Mouse (Mus musculus) heart, embryonic 16.5 days (tissue): Measurements from ENCODE around the gene Pus7. TPM values are rescaled to one million over a fixed set of nuclear protein-coding genes. Genes with fewer than 3 reads are reported as not detected.
A peak's percentile ranks its signal among the peaks of the same experiment; 100 is the strongest.

Experiments
- ATAC-seq: fragments of 200-750 bp; cut with Nextera tagmentation; replicated peaks from 2 replicates; pipeline ENCODE4 v1.8.0; 2017; ENCODE audit warnings: moderate number of reproducible peaks; ENCODE audit not compliant: insufficient read depth, low FRiP score; ENCODE audit errors: extremely low read depth
- H3K27ac ChIP-seq: fragments of 300-500 bp; sonication (generic); 2 replicates; pipeline ENCODE4 v1.5.1; 2014; ENCODE audit warnings: mild to moderate bottlenecking, low read length, control low read depth, moderate library complexity
- H3K27me3 ChIP-seq: fragments of 300-500 bp; sonication (generic); 2 replicates; pipeline ENCODE4 v1.6.1; 2014; ENCODE audit warnings: low read length, mixed read lengths; ENCODE audit not compliant: control insufficient read depth, insufficient read depth
- H3K36me3 ChIP-seq: fragments of 300-500 bp; sonication (generic); 2 replicates; pipeline ENCODE4 v1.6.1; 2014; ENCODE audit not compliant: control insufficient read depth, insufficient read depth
- H3K4me1 ChIP-seq: fragments of 300-500 bp; sonication (generic); 2 replicates; pipeline ENCODE4 v1.6.1; 2014; ENCODE audit warnings: low read length, mixed read lengths; ENCODE audit not compliant: control insufficient read depth, insufficient read depth
- H3K4me2 ChIP-seq: fragments of 300-500 bp; sonication (generic); 2 replicates; pipeline ENCODE4 v1.6.1; 2014; ENCODE audit warnings: low read depth, mild to moderate bottlenecking, control low read depth, low read length
- H3K4me3 ChIP-seq: fragments of 300-500 bp; sonication (generic); 2 replicates; pipeline ENCODE4 v1.5.1; 2014; ENCODE audit warnings: mild to moderate bottlenecking, control low read depth, low read length
- H3K9ac ChIP-seq: fragments of 300-500 bp; sonication (generic); 2 replicates; pipeline ENCODE4 v1.6.1; 2014; ENCODE audit warnings: low read length, control low read depth
- H3K9me3 ChIP-seq: fragments of 300-500 bp; sonication (generic); replicated peaks from 2 replicates; pipeline ENCODE4 v1.6.1; 2016; ENCODE audit warnings: low read length; ENCODE audit not compliant: control insufficient read depth
- WGBS: fragments of 180-500 bp; shearing (Covaris S2); extraction: QIAGEN DNeasy Blood & Tissue Kit; methylation state at CpG from one replicate; pipeline ENCODE4 v1.1.7; 2014; 5-methylcytosine and 5-hydroxymethylcytosine counted together
- polyA plus RNA-seq: library from polyadenylated mRNA; unstranded; fragments of >200 nt; fragmentation: Nextera tagmentation; extraction: Ambion mirVana; gene quantifications from 2 replicates; pipeline ENCODE4 v1.2.1, GENCODE M21; 2015

Gene Pus7
- polyA plus RNA-seq, 1 experiment from 2014 or later: 24.7 TPM

DNA sequence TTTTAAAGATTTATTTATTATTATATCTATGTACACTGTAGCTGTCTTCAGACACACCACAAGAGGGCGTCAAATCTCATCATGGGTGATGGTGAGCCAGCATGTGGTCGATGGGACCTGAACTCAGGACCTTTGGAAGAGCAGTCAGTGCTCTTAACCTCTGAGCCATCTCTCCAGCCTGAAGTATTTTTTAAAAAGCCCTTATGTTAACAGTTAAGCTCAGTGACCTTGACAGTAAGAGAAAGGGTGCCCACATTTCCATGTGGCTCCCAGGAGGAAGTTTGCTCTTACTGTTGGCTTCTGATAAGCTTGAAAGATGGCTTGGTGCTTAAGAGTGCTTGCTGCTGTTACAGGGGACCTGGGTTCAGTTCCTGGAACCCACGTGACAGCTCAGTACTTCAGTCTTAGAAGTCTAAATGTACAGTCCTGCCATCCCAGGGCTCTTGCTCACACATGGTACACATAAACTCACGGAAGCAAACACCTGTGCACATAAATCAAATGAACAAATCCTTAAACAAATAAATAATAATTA, 5.6 kb upstream of the Pus7 start:
- H3K9ac ChIP-seq: no peak overlapping the region
- H3K4me3 ChIP-seq: no peak overlapping the region
- no peaks in the 10 kb centered on the region for H3K27me3 ChIP-seq
- peaks cover 7% of the 10 kb centered on the region for H3K4me1 ChIP-seq
- H3K4me2 ChIP-seq: no peak overlapping the region
- no peak for ATAC-seq
- H3K36me3 ChIP-seq: 0 out of 2 replicates have a peak, but pooled peaks cover 2% of the 10 kb centered on the region
- 84% methylated on average over 4 of the region's 4 CpGs for WGBS
- H3K9me3 ChIP-seq: no peaks in the 10 kb centered on the region
- no peak overlapping the region for H3K27ac ChIP-seq

DNA sequence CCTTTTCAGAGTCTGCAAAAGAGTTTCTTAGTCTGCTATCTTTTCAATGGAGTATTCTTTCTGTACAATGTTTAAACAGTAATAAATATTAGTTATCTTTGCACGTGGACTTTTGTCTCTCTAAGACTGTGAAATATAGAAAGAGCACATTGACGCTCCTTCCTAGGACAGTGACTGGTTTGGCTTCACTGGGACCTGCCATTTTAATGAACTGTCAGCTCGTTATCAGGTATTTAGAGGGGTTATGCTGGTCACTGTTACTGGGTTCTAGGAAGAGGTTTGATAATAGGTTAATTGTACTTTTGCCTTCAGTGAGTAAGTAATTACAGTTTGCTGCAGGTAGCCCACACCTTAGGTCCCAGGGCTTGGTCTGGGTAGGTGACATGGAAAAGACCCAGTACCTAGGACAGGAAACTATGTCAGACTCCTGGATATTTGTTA, 4.9 kb upstream of the Pus7 start:
- Histone ChIP-seq H3K9me3 (no peaks in the 10 kb centered on the region), H3K4me1 (peaks cover 7% of the 10 kb centered on the region), H3K27me3 (no peaks in the 10 kb centered on the region), H3K27ac (no peak overlapping the region; the same call in 1 of the 2 replicates), H3K9ac (peak overlapping the region; percentile 89), H3K4me2 (peak overlapping the region; percentile 83), H3K4me3 (peak overlapping the region; percentile 78), H3K36me3 (0 out of 2 replicates have a peak, but pooled peaks cover 2% of the 10 kb centered on the region)
- ATAC-seq: no peak
- 35% methylated on average over 3 of the region's 3 CpGs for WGBS

DNA sequence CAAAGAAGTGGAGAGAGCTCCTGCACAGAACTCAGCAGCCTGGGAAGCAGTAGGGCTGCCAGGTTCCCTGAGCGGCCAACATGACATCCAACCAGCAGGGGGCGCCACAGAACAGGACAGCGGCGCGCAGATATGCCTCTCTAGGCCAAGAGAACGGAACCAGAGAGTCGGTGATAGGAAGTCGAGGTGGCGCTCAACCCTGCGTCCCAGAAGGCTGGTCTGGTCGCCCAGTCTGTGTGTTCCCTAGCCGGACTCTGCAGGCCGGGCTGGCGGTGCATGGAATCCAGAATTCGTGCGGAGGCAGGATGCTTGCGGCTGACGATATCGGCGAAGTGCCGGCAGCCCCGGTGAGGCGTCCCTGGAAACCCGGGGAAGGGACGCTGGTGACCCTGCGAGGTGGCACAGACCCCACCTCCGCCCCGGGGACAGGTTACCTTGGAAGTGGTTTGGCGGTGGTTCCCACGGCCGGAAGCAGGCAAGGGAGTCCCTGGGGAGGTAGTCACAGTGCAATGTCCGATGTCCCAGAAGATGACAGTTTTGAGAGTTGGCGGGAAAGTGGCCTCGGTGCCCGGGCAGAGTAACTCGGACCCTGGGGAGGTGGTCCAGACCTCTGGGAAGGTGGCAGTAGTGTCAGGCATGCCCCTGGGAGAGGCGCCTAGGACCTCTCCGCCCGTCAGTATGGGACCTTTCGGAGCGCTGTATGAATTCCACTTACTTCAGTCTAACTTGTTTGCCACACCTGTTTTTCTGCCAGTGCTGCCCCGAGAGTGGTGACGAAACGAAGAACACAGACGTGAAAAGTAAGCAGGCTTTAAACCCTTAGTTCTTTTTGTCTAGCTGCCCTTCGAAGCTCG, 4.3 kb upstream of the Pus7 start, which contains the start of gene Rint1:
Gene Rint1 (plus strand): TSS at position 176 of the 854 bp plus-strand sequence.
- Histone ChIP-seq H3K36me3 (0 out of 2 replicates have a peak, but pooled peaks cover 2% of the 10 kb centered on the region), H3K27ac (peak within 1 kb of the TSS; percentile 77), H3K4me2 (peak within 1 kb of the TSS; percentile 83), H3K4me3 (peak within 1 kb of the TSS; percentile 78), H3K9ac (peak within 1 kb of the TSS; percentile 89), H3K9me3 (no peaks in the 10 kb centered on the region), H3K4me1 (peaks cover 8% of the 10 kb centered on the region), H3K27me3 (no peaks in the 10 kb centered on the region)
- 2% methylated on average over 47 of the region's 47 CpGs for WGBS
- peak; percentile 89 for ATAC-seq

DNA sequence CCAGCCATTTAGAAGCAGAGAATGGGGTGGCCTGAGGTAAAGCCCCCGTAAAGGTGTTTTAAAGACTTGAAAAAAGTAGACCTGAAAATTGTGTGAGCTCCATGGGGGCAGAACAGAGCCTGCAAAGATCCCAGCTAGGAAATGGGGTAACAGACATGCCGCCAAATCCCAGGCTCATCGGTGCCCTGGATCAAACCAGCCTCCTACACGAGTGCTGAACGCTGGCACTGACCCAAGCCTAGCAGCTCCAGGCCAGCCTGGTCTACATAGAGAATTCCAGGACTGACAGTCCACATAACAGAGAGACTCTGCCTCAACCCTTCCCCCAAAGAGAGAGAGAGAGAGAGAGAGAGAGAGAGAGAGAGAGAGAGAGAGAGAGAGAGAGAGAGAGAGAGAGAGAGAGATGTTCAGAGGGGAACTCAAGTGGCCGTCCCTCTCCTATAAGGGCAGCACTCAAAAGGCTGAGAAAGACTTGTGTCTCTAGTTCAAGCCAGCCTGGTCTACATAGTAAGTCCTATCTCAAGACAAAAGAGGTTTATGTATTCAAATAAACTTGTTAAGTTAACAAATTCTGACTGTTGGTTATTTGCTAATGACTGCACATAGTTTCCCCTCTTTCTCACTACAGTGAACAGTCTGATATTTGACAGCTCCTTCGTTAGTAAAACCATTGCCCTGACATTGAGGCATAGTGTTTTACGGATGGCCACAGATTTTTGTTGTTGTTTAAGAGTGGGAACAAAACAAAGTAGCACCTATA, 1.3 kb downstream of the Pus7 start:
- WGBS: 41% methylated on average over 8 of the region's 8 CpGs
- peaks cover 3% of the 10 kb centered on the region; the same call in 1 of the 2 replicates for H3K4me1 ChIP-seq
- H3K9ac ChIP-seq: peak overlapping the region; percentile 87
- peak overlapping the region; percentile 87 for H3K4me3 ChIP-seq
- H3K4me2 ChIP-seq: peak overlapping the region; percentile 74
- H3K27ac ChIP-seq: no peak overlapping the region
- H3K27me3 ChIP-seq: no peaks in the 10 kb centered on the region
- H3K9me3 ChIP-seq: no peaks in the 10 kb centered on the region
- peaks cover 2% of the 10 kb centered on the region; the same call in 1 of the 2 replicates for H3K36me3 ChIP-seq
- ATAC-seq: no peak

DNA sequence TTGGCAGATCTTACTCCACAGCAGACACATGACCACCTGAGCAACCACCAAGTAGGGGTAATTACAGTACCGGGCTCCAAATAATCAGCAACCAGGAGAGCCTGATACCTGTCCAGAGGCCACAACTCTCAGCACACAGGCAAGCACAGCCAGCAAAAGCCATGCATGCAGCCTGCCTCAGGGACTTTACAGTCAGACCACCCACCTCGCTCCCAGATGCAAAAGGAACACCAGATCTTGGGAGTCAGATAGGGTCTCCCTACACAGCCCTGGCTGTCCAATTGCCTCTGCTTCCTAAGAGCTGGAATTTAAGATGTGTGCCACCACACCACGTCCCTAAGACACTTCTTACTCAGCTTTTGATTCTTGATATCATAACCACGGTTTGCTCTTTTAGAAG, 2.3 kb downstream of the Pus7 start:
- Histone ChIP-seq H3K27ac (no peak overlapping the region), H3K27me3 (no peaks in the 10 kb centered on the region), H3K36me3 (peaks cover 2% of the 10 kb centered on the region; the same call in 1 of the 2 replicates), H3K4me1 (peaks cover 3% of the 10 kb centered on the region; the same call in 1 of the 2 replicates), H3K9ac (no peak overlapping the region), H3K4me2 (no peak overlapping the region), H3K9me3 (no peaks in the 10 kb centered on the region), H3K4me3 (no peak overlapping the region)
- no peak for ATAC-seq
- WGBS: 75% methylated on average over 4 of the region's 4 CpGs

DNA sequence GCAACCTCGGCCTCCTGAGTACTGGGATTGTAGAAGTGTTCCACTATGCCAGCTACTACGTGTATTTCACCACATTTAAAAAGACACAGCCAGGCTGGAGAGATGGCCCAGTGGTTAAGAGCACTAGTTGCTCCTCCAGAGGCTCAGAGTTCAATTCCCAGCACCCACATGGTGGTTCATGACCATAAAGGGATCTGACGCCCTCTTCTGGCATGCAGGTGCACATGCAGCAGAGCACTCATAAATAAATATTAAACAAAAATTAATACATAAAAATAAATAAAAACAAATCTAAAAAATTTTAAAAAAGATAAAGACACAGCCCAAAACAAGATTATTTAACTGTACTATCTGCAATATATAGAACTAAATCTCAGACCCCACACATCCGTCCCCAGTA, 3.0 kb downstream of the Pus7 start:
- peaks cover 3% of the 10 kb centered on the region; the same call in 1 of the 2 replicates for H3K4me1 ChIP-seq
- H3K27ac ChIP-seq: no peak overlapping the region
- H3K4me2 ChIP-seq: no peak overlapping the region
- H3K27me3 ChIP-seq: no peaks in the 10 kb centered on the region
- WGBS: 89% methylated on average over 4 of the region's 4 CpGs
- H3K9ac ChIP-seq: no peak overlapping the region
- no peak for ATAC-seq
- no peaks in the 10 kb centered on the region for H3K9me3 ChIP-seq
- no peak overlapping the region for H3K4me3 ChIP-seq
- peaks cover 4% of the 10 kb centered on the region; the same call in 1 of the 2 replicates for H3K36me3 ChIP-seq

DNA sequence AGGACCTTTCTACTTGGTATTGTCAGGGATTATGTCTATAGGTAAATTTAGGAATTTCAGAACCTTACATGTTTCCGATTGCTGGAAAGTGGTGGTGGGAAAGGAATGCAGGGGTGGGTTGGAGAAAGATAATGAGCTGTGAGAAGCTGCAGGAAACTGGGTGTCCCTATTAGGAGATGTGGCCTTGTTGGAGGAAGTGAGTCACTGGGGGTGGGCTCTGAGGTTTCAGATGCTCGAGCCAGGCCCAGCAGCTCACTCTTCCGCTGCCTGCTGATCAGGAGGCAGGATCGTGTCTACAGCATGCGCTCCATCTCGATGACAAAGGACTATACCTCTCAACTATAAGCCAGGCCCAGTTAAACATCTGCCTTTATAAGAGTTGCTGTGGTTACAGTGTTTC, 9.3 kb downstream of the Pus7 start:
- Histone ChIP-seq H3K9me3 (no peaks in the 10 kb centered on the region), H3K4me2 (no peak overlapping the region), H3K4me1 (no peaks in the 10 kb centered on the region), H3K27ac (no peak overlapping the region), H3K27me3 (no peaks in the 10 kb centered on the region), H3K9ac (no peak overlapping the region), H3K4me3 (no peak overlapping the region), H3K36me3 (peaks cover 13% of the 10 kb centered on the region)
- 74% methylated on average over 6 of the region's 6 CpGs for WGBS
- no peak for ATAC-seq

DNA sequence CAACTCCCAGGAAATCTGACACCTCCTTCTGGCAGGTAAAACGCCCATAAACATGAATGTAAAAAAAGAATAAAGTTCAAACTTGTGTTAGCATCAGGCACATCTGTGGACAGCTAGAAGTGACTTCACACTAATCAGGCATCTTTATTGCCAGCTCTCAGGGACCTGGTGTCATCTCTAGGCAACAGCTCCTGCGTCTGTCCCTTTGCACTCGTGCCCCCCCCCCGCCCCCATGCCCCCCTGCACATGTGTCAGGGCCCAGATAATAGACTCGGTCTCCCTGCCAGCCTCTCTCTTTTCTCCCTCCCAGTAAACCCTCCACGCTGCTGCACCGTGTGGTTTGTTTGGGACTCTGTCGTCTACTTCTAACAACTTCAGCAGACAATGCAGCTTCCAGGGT, 12.4 kb downstream of the Pus7 start:
- ATAC-seq: no peak
- Histone ChIP-seq H3K4me3 (no peak overlapping the region), H3K36me3 (peaks cover 13% of the 10 kb centered on the region), H3K27ac (no peak overlapping the region), H3K4me1 (no peaks in the 10 kb centered on the region), H3K9ac (no peak overlapping the region), H3K27me3 (no peaks in the 10 kb centered on the region), H3K9me3 (no peaks in the 10 kb centered on the region), H3K4me2 (no peak overlapping the region)
- WGBS: 52% methylated on average over 8 of the region's 8 CpGs
